Mouse (Mus musculus) myocyte (in vitro differentiated cells): Measurements from ENCODE around the gene Sdk2.

Experiments
- MYOG ChIP-seq, 3 experiments: IDR thresholded peaks; one replicate each; pipeline ENCODE4 v1.6.1; 2011; ENCODE audit warnings: control low read depth in 2 of 3, low read depth in 2 of 3, mild to moderate bottlenecking in 2 of 3; ENCODE audit not compliant: insufficient read length in 2 of 3, control insufficient read depth in 1 of 3, insufficient read depth in 1 of 3
- POLR2AphosphoS2 ChIP-seq: IDR thresholded peaks from one replicate; pipeline ENCODE4 v1.6.1; 2011; ENCODE audit warnings: low read depth, control low read depth; ENCODE audit not compliant: insufficient read length

DNA sequence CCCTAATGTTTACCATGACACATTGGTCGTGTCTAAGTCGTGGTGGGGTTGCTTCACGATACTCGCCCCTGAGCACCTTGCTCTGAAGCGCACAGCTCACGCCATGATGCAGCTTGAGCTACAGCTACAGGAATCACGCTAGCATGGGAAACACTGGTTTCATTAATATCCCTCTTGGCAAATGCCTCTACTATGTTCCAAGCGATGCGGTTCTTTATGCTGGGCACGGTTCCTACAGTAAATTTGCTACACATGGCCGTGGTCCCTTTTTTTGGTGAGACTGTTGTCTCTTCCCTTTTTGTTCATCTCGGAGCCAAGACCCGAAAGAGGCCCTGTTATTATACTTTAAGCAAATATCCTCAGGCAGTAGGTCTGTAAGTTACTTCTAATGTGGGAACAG, 295.7 kb downstream of the Sdk2 start:
- TF ChIP-seq MYOG (IDR thresholded peaks at IDR 0.05; ENCODE audit: control insufficient read depth in 1 of 3, insufficient read depth in 1 of 3, insufficient read length in 2 of 3, low read depth in 2 of 3) (no peak), POLR2AphosphoS2 (no peak)
